Mouse (Mus musculus): Measurements from ENCODE around the gene Best2.

Gene Best2

DNA sequence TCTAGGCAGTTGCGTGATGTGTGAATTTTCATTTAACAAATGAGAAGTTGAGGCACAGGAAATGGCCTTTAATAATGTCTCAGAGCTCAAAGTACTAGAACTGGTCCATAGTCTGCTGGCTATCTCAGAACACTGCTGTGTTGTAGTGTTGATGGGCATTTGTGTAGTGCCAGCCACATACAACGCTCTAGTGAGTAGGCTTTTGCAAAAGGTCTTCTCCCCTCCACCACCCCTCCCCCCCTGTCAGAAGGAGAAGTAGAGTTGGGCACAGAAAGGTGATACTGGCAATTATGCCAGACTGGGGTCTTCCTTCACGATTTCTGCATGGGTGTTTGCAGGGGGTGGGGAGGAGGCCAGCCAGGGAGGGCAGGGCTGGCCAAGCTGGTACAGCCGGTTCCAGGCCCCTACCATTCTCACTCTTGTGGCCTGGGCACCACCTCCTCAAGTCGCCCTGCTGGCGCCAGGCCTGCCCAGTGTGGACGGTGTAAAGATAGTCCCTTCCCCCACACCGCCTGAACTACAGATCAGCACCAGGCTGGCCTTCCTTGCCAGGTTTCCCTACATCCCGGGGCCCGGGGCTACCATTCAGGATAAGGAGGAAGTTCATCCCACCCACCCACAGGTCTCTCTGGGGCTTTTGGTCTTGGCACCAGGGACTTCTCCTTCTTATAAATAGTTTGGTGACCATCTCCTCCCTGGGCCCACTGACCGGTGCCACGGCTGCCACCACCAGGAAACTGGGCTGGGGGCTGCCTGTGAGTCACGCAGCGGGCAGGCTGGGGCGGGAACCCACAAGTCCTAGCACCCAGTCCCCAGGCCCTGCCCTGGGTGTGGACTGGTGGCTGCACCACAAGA lies 32.5 kb downstream of the Best2 start:
- DNase-seq, result peak; percentile 84

DNA sequence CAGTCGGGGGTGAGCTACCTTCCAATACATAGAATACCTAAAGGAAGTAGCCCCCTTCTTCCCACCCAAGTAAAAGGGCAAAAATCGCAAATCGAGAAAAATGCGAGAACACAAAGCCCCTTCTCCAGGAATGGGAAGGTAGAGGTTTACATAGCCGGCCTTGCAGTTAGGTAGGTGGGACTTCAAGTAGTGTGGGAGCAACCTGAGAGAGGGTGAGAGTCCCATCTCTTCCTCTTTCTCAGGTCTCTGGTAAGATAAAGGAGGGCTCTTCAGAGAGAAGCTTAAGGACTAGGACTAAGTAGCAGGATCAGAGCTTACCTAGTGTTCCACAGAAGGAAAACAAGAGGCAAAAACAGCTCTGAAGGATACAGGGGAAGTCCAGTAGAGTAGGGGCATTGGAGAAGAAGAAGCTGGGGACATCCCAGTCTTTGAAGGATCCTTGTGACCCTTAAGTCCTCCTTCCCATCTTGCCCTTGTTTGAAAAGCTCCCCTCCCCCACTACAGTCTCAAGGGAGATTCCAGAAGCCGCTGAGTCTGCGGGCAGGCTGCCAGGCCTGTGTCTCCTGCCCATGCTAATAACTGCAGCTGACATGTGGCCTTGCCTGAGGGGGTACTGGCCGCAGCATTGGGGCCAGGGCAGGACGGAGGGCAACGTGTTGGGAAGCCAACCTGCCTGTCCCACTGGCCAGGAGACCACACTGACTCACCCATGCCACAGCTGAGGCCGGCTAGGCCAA lies 33.5 kb downstream of the Best2 start:
- peak; percentile 95 for DNase-seq

DNA sequence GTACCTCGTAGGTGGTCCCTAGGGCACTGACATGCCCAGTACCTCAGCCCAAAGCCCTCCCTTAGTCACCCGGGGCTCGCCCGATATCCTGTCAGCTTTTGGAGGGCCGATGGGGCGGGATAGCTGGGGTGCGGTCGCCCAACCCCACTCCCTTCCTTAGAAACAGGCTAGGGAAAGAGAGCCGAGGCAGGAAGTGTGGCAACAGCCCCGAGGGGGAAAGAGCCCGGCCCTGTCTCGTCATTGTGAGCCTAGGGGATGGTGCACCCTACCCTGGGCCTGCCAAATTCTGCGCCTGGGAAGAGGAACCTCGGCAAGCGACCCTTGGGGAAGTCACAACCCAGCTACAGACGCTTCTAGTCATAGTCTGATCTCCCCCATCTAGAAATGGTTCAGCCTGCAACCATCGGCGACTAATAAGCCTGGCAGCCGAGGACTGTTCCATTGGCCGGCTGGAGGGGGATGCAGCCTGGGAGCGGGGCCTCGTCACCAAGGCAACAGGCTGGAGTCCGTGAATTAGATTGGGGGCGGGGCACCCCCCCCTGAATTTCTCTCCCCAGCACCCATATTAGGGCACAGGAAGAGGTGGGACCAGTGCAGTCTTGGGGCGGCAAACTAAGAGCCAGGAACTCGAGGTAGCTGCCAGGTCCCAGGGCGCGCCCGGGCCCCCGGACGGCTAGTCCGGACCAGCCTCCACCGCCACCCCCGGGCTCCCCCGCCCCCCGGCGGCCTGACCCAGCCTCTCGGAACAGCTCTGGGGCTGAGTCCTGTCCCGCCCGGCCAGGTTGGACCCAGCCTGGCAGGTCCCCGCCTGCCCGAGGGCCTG lies 34.5 kb downstream of the Best2 start:
- peak; percentile 98 for DNase-seq

DNA sequence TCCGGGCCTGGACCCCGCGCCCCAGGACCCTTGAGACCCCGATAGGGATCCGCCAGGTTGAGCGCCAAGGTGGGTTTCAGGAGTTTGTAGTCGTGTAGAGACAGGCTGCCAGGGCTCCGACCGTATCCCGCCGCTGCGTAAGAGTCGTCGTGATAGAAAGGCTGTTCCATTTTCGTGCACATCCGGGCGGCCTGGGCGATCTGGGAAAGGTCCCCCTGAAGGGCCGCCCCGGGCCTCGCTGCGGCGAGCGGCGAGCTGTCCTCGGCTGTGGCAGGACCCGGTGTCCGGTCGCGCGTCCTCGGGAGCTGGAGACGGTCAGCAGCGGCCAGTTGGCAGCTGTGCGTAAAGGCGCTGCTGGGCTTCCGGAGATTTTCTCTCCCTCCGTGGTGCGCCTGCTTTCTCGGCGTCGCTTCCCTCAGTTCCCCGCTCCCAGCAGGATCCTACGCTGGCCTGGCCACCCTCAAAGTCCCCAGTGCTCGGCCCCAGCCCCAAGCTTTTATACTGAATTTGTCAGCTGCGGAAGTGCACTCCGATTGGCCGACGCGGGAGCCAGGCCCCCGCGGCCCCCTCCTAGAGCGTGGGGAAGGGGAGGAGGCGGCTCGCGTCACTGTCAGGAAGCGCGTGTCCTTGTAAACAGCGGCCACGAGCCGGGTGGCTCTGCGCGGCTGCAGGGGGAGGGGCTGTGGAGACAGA lies 35.9 kb downstream of the Best2 start, which contains the start of gene Junb:
Junb (minus strand) TSS at position 471 of the 693 bp plus-strand sequence.
- peak; percentile 98 for DNase-seq

DNA sequence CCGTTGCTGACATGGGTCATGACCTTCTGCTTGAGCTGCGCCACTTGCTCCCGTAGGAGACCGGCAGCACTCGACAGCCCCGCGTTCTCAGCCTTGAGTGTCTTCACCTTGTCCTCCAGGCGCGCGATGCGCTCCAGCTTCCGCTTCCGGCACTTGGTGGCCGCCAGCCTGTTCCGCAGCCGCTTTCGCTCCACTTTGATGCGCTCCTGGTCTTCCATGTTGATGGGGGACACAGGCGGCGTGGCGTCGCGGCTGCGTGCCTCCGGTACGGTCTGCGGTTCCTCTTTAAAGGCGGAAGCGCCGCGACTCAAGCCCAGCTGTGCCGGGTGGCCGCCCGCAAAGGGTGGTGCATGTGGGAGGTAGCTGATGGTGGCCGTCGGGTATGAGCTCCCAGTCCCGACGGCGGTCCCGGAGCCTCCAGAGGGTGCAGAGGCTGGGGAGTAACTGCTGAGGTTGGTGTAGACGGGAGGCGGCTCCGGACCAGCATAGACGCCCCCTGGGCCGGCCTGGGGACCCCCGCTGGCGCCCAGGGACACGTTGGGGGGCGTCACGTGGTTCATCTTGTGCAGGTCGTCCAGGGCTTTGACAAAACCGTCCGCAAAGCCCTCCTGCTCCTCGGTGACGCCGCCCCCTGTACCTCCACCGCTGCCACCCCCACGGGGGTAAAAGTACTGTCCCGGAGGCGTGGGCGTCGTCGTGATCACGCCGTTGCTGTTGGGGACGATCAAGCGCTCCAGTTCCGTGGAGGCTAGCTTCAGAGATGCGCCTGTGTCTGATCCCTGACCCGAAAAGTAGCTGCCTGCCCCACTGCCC lies 36.7 kb downstream of the Best2 start:
- DNase-seq, result peak; percentile 82

DNA sequence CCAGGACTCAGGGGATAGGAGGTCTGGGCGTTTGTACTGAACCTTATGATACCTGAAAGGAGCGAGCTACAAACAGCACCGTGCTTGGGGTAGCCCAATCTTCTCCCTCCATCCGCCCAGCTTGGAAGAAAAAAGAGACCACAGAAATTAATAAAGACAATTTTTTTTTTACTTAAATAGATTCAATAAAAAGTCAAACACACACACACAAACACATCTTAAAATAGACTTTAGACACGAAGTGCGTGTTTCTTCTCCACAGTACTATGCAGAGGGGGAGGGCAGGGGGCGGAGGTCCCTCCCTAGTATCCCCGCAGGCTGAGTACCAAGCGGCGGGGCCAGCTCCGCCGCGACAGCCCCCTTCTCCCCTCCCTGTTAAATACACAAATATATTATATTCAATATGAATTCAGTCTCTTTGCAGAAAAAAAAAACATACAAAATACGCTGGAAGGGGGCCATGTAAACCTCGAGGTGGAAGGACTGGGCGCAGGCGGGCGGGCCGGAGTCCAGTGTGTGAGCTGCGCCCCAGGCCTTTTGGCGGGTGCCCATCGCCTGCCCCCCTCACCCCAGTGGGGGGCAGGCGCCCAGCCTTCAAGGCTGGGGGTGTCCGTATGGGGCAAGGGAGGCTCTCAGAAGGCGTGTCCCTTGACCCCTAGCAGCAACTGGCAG lies 37.4 kb downstream of the Best2 start:
- DNase-seq, result no peak

DNA sequence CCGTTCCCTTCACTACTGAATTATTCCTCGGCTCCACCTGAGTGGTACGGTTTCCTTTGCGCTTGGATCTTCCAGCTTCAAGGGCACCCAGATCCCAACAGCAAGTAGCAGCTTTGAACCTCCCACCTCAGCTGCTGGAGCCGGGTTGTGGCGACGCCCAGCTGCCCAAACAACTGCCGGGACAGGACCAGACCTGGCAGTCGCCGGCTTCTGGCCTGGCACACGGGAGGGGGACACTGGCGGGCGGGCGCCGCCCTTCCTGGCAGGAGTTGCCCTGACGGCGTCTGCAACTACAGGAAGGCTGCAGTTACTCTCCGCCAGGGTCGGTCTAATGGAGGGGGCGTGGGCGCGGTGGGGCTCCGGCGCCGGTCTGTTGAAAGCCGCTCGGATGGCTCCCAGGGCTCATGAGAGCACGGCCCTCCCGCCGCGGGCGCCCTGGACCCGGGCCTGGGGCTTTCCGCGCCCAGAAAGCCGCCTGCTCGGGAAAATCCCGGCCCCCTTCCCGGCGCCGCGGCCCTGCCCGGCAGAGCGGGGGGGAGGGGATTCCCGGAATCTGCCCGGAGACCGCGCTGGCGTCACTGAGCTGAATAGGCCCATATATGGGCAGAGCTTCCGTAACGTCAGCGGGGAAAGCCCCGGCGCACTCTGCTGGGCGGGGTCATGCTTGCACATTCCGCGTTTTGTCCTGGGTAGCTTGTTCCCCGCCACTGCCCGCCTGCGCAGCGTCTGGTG lies 38.1 kb downstream of the Best2 start:
- peak; percentile 98 for DNase-seq

DNA sequence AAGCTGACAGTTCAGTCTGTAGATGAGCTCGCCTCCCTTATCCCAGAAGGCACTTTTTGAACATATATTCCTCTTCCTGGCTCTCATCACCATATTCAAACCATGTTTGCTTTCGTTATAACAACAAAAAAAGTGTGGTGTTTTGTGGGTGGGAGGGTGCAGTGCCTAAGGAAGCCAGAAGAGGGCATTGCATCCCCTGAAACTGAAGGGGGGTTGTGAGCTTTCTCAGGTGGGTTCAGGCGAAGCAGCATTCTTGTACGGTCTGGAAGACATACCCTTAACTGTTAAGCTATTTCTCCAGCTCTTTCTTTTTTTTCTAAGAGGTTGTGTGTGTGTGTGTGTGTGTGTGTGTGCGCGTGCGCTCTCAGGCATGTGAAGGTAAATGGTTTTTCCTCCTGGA lies 38.9 kb downstream of the Best2 start:
- peak; percentile 84 for DNase-seq

DNA sequence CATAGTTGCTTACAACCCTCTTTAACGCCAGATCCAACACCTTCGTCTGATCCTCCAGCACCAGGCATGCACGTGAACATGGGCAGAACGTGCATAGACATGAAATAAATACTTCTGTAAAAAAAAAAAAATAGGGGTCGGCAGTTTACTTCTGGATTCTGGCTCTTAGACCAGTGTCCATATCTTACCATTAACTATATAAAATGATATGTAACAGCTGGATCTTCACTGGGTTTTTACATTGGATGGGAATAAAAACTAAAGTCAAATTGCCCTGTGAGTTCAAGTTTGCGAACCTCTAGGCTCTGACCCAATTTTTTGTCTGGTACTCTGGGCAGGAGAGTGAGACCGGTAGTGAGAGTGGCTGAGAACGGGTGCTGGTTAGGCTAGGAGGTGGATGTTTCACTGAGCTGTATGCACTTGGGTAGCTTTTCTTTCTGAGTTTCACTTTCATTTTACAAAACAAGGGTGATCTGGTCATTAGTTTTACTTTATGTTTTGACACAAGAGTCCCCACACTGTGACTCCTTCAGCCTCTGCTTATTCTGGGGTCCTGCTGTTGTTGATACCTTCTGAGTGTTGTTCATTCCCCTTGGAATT lies 39.7 kb downstream of the Best2 start:
- DNase-seq, result no peak

DNA sequence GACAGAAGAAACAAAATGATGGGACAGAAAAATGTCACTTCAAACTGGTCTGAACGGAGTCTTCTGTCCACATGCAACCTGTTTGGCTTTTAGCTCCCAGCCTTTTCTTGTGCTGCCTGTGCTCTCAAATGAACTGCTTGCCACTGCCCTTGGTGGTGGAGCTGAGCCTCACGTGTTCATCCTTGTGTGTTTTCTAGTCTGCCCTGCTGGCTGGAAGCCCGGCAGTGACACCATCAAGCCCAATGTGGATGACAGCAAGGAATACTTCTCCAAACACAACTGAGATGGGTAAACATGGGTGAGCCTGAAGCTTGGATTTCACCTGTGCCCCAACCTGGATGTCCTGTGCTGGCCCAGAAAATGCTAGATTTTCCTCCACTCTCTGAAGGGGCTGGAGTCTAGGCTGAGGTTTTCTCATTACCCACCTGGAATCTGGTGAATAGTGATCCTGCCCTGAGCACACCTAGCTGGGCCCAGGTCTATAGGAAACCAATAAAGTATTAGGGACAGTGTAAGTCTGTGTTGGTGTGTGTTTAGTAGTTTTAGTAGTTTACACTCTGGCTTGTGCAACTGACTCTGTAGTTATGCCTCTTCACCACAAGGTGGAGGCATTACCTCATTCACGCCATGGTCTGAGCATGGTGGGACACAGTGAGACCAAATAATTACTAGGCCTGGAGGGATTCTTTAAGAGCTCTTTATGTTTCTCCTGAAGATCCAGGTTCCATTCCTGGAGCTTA lies 40.4 kb downstream of the Best2 start:
- DNase-seq, result peak; percentile 81

DNA sequence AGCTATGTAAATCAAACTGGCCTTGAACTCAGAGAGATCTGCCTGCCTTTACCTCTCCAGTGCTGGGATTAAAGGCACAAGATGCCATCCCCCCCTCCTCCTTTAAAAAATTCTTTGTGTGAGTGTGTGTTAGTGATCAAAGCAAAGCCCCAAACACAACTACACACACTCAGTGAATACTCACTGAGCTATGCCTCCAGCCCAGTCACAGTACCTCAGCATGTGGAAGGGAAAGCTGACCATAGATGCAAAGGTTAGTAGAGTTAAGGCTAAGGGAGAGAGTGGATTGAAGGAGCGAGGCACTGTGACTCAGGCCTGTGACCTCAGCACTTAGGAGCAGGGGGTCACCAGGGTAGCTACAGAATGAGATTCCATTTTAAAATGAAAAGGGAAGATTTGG lies 41.3 kb downstream of the Best2 start:
- no peak for DNase-seq

DNA sequence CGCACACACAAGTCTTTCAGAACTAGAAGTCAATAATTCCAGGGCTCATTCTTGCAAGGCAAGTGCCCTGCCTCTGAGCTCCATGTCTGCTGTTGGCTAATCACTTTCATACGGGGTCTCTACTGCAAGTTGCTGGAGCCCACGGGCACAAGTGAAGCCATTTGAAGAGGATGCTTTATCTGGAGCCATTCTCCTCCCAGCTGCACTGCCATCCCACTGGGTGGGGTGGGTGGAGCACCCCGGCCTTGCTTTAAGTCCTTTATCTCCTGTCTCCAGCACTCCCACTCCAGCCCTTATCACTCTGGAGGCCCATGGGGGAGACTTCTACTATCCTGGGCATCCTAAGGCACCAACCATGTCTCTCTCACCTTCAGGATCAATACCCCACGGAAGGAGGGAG lies 43.4 kb downstream of the Best2 start:
- DNase-seq, result no peak

DNA sequence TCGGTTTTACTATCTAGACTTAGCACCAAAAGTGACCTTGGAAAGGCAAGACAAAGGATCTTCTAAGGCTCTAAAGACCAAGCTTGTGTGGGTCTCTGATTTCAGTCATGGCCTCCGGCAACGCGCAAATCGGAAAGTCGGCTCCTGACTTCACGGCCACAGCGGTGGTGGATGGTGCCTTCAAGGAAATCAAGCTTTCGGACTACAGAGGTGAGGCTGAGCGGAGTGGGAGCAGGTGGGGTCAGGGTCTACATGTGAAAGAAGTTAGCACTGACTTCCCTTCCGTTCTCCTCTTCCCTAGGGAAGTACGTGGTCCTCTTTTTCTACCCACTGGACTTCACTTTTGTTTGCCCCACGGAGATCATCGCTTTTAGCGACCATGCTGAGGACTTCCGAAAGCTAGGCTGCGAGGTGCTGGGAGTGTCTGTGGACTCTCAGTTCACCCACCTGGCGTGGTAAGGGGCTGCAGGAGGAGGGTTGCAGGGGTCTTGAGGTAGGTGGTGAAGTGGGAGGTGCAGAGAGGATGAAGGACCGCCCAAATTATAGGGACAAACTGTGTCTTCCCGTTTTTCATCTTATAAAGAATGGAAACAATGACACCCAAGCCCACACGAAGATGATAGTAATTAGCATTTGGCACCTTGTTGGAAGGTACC lies 44.1 kb downstream of the Best2 start:
- DNase-seq, result no peak

DNA sequence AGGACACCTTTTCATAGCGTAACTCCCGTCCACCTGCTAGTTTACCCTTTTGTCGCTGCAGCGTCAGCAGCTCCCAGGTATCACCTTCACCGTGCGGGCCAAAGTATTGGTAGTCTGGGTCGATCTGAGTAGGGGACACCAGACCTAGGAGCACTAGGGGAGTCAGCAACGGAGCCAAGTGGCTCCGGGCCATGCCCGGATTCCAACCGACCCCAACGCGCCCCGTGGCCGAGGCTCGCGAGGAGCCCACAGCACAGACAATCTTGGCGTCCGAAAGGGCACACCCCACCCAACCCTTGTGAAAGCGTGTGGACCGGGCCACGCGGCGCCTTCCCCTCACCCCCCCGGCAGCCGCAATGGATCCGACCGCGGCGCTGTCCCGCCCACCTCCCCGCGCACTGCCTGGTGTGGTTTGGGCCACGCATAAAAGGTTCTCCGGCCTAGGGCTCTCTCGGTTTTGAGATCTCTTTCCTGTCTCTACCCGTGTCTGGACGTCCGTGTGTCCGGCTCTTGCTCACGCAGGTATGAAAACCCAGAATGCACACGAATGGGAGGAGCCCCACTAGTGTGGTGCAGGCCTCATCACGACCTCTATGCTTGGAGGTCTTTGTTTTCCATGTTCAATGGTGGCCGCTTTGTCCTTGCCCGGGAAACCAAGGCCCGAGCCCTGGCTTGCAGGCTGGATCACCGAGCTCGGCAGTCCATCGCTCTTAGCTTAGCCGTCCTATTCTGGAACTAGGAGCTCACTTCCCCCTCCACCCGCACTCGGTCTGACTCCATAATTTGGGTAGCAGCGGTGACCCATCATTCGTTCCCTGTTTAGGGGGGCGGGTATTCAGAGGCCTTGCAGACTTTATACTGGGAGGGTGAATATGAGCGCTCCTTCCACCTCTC lies 44.8 kb downstream of the Best2 start, which contains the start of the genes Gm49661, Prdx2 and Rnaseh2a:
Gm49661 (minus strand) TSS at position 193 of the 894 bp plus-strand sequence.
Prdx2 (plus strand) TSS at position 347 of the 894 bp plus-strand sequence.
Rnaseh2a (minus strand) TSS at position 527 of the 894 bp plus-strand sequence.
- peak; percentile 80 for DNase-seq

DNA sequence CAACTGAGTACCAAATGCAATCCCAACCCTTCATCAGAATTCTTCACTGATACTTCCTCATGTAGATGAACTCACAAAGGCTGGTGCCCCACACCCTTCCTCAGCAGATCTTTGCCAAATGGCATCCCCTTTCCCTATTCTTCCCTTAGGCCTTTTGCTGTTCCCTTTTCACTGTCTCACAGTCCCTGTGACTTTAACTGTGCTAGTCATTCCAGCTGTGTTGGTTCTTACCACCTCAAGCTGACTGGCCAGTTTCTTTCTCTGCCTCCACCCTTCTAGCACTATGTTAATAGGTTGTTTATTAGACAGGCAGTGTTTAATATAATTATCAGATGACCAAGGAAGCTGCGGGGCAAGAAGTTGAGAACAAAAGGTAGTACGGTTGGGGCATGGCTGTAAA lies 45.7 kb downstream of the Best2 start:
- DNase-seq, result no peak

DNA sequence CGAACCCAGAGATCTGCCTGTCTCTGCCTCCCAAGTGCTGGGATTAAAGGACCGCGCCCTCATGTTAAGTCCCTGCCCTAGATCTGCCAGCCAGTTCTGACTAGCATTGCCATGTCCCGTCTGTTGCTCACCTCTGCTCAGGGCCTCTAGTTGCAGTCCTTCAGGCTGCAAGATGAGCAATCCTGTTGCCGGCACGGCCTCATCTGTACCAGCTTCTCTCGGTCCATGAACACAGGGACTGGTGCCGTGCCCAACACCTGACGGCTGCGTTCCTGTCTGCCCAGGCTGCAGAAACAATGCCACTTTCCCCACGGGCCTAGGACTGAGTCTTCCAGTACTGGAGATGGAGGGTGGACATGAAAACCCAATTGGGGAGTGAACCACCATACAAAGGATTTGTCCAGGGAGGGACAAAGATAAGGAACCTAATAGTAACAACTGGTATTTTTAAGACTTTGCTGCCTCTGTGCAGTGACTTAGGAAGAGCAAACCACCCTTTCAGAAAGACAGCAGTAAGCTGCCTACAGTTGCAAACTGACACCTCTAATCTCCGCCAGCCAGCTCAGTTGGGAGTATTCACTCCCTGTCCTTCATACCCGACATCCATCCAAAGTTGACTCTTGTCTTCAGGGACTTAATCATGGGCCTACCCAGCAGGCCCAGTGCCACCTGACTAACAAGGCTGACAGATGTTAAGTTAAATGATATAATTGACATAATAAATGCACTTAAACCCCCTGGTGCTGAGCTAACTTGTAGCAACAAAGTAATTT lies 46.6 kb downstream of the Best2 start:
- DNase-seq, result no peak
